Mouse (Mus musculus): ENCODE results near the gene Slc25a27. TPM values are rescaled to one million over a fixed set of nuclear protein-coding genes. Genes with fewer than 3 reads are reported as not detected.

The Slc25a27 gene
- polyA plus RNA-seq, 1 experiment from 2014 or later: 18.3 TPM

DNA sequence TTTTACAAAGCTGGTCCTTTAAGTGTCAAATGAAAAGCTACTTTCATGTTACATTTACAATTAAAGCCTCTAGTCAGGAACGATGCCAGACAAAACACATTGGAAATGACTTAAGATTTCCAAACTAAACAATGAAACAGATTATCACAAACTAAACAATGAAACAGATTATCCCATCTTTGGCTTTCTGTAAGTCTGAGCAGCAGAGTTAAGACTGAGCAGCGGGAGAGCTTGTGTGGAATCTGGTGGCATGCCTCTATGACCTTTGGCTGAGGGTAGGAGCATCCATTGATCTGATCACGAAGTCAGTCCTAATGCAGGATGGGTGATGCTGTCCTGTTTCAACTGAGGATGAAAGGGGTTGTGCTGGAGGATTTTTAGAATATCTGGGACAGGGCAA lies 54.8 kb downstream of the Slc25a27 start:
- Histone ChIP-seq H3K27ac (no peak overlapping the region), H3K4me2 (no peak overlapping the region), H3K4me3 (no peak overlapping the region), H3K36me3 (no peaks in the 10 kb centered on the region), H3K9me3 (replicated peaks) (no peaks in the 10 kb centered on the region), H3K27me3 (no peaks in the 10 kb centered on the region), H3K9ac (no peak overlapping the region), H3K4me1 (replicated peaks) (no peaks in the 10 kb centered on the region)
- 52% methylated on average over 3 of the region's 3 CpGs for WGBS
- ATAC-seq (replicated peaks; ENCODE audit: insufficient number of reproducible peaks, insufficient read depth, low FRiP score, low read depth): no peak

DNA sequence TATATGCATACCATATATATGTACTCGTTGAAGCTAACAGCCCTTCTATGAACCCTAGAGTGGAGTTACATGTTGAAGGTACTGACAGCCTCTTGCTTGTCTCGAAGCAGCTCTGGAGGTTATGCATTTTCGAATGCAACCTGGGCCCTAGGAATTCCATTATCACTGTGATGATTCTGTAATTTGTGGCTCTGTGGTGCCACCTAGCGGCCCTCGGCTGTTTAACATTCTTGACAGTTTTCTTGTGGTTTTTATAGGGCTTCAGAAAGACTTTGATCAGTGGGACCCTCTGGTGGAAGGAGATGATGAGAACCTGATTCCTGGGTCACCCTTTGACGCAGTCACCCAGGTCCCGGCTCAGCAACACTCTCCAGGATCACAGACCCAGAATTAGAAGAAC lies 55.4 kb downstream of the Slc25a27 start:
- Histone ChIP-seq H3K4me3 (no peak overlapping the region), H3K9ac (no peak overlapping the region), H3K4me1 (replicated peaks) (no peaks in the 10 kb centered on the region), H3K4me2 (no peak overlapping the region), H3K27ac (no peak overlapping the region), H3K36me3 (no peaks in the 10 kb centered on the region), H3K9me3 (replicated peaks) (no peaks in the 10 kb centered on the region), H3K27me3 (no peaks in the 10 kb centered on the region)
- ATAC-seq (replicated peaks; ENCODE audit: insufficient number of reproducible peaks, insufficient read depth, low FRiP score, low read depth): no peak
- 15% methylated on average over 7 of the region's 7 CpGs for WGBS

DNA sequence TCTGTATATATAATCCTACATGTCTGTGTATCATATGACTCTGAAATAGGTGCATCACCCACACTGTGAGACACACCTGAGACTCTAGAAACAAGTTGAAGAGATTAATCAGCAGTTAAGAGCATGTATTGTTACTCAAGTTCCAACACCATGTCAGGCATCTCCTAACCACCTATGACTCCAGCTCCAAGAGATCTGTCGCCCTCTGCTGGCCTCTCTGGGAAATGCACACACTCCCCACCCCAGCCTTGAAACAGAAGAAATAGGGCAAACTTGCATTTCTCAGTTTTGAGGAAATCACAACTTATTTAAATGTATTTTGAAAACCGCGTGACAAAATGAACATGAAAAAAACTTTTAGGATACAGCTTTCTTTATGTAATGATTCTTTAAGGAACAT lies 60.3 kb downstream of the Slc25a27 start:
- Histone ChIP-seq H3K4me3 (no peak overlapping the region), H3K27me3 (no peaks in the 10 kb centered on the region), H3K9ac (no peak overlapping the region), H3K9me3 (replicated peaks) (no peaks in the 10 kb centered on the region), H3K36me3 (no peaks in the 10 kb centered on the region), H3K27ac (no peak overlapping the region), H3K4me2 (no peak overlapping the region), H3K4me1 (replicated peaks) (no peaks in the 10 kb centered on the region)
- no peak for ATAC-seq (replicated peaks; ENCODE audit: insufficient number of reproducible peaks, insufficient read depth, low FRiP score, low read depth)
- WGBS: 10% methylated on average over 3 of the region's 3 CpGs

DNA sequence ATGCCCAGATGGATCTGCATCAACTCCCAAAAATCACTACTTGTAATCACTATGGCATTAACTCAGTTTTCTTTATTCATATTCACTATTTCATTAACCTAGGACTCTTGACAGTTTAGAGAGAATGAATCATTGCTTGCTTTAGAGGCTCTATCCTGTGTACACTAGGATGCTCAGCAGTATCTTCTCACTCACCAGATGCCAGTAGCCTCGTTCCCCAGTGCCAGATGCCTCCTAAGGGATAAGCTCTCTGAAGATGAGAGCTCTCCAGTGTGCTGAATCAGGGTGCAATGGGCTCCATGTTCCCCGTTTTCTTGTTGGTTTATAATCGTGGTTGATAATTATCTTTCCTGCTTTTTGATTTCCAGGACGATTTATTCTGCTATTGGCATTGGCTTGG lies 68.3 kb downstream of the Slc25a27 start:
- Histone ChIP-seq H3K27ac (no peak overlapping the region), H3K4me3 (no peak overlapping the region), H3K36me3 (no peaks in the 10 kb centered on the region), H3K27me3 (no peaks in the 10 kb centered on the region), H3K9ac (no peak overlapping the region), H3K4me2 (no peak overlapping the region), H3K9me3 (replicated peaks) (no peaks in the 10 kb centered on the region), H3K4me1 (replicated peaks) (no peaks in the 10 kb centered on the region)
- ATAC-seq (replicated peaks; ENCODE audit: insufficient number of reproducible peaks, insufficient read depth, low FRiP score, low read depth): no peak
- 45% methylated on average over 4 of the region's 4 CpGs for WGBS

DNA sequence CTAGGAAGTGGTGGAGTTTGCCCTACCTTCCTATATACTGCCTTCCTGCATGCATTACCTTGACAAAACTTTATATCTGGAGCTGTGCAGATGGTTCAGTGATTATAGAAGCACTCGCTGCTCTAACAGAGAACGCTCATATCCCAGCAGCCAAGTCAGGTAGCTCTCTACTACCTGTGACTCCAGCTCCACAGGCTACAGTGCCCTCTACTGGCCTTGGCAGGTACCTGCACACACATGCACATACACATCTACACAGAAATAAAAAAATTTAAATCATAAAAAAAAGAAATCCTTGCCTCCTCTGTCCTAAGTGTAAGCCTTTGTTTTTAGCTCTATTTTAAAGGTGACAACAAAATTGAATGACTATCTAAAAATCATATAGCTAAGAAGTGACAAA lies 69.3 kb downstream of the Slc25a27 start:
- no peaks in the 10 kb centered on the region for H3K4me1 ChIP-seq (replicated peaks)
- WGBS: 94% methylated on average over 2 of the region's 2 CpGs

DNA sequence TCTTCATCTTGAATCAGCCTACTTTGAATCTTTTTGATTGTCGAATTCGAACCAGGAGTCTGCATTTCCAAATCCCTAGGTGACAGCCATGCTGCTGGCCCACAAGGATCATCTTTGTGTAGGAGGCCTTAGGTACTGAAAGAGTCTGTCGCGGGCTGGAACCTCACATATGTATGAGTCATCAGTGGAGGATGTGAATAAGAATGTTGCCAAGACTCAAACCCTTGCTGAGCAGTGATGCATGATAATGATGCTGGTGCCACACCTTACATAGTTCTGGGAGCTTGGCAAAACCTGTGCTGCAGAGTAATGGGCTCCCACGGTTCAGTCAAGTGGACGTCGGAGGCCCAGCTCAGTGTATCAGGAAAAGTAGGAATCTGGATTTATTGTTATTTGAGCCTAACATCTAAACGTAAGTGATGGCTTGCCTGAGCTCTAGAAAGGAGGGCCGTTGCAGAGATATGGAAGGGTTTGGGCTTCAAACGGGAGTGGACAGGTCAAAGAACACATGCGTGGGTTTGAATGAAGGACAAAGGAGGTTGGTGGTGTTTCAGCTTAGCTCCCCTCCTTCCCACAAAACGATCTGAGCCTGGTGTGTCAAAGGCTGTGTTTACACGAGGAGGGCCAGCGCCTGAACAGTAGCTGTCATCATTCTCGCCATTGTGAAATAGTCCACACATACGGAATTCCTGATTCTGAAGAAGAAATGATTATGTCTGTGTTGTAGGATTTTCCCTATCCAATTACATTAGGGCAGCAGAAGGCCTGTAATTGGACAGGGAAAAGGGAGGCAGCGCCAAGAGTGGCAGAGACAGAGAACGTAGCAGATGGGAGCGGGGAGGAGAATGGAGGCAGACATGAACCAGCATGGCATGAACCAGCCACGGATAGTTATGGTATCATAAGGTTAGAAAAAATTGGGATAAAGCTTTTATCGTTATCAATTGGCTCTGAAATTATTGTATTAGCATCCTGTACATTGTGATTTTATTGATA lies 74.4 kb downstream of the Slc25a27 start:
- 79% methylated on average over 21 of the region's 21 CpGs for WGBS
- H3K36me3 ChIP-seq: no peaks in the 10 kb centered on the region

More for the DNA sequence above, 69.3 kb downstream of the Slc25a27 start:
- Histone ChIP-seq H3K36me3 (no peaks in the 10 kb centered on the region), H3K4me3 (no peak overlapping the region), H3K4me2 (no peak overlapping the region), H3K27ac (no peak overlapping the region), H3K9me3 (replicated peaks) (no peaks in the 10 kb centered on the region), H3K9ac (no peak overlapping the region), H3K27me3 (no peaks in the 10 kb centered on the region)
- no peak for ATAC-seq (replicated peaks; ENCODE audit: insufficient number of reproducible peaks, insufficient read depth, low FRiP score, low read depth)

More for the DNA sequence above, 74.4 kb downstream of the Slc25a27 start:
- no peak overlapping the region for H3K4me3 ChIP-seq
- H3K4me1 ChIP-seq (replicated peaks): no peaks in the 10 kb centered on the region
- H3K27me3 ChIP-seq: no peaks in the 10 kb centered on the region
- H3K27ac ChIP-seq: no peak overlapping the region
- no peak overlapping the region for H3K9ac ChIP-seq
- no peak overlapping the region for H3K4me2 ChIP-seq
- ATAC-seq (replicated peaks; ENCODE audit: insufficient number of reproducible peaks, insufficient read depth, low FRiP score, low read depth): no peak
- no peaks in the 10 kb centered on the region for H3K9me3 ChIP-seq (replicated peaks)

Other genes with a start within 250 kb of the Slc25a27 start
- not detected in 2 replicates for gene Mep1a, start 164.4 kb downstream of the Slc25a27 start, polyA plus RNA-seq (2015; fragmentation: Nextera tagmentation; extraction: Ambion mirVana)
- not detected in 2 replicates for gene Ankrd66, start 123.6 kb downstream of the Slc25a27 start, polyA plus RNA-seq (2015; fragmentation: Nextera tagmentation; extraction: Ambion mirVana)
- 12.5 and 16.2 TPM in 2 replicates for gene Pla2g7, start 99.1 kb downstream of the Slc25a27 start, polyA plus RNA-seq (2015; fragmentation: Nextera tagmentation; extraction: Ambion mirVana)
- gene Tdrd6, start 36.9 kb downstream of the Slc25a27 start, polyA plus RNA-seq (2015; fragmentation: Nextera tagmentation; extraction: Ambion mirVana): not detected in 2 replicates
- 48.3 and 57.1 TPM in 2 replicates for gene Cyp39a1, start 211 bp upstream of the Slc25a27 start, polyA plus RNA-seq (2015; fragmentation: Nextera tagmentation; extraction: Ambion mirVana)
- 56.1 and 56.4 TPM in 2 replicates for gene Rcan2, start 134.1 kb upstream of the Slc25a27 start, polyA plus RNA-seq (2015; fragmentation: Nextera tagmentation; extraction: Ambion mirVana)